Comparison of ENCODE assay signal across 9 mouse cellular contexts in genomic region chr7:68102456-68103177, GRCm38 (mm10).
DNase-seq lines count a peak whose midpoint lies in the region; ATAC-seq lines count a peak whose summit lies in the region.
"Had no signal": no experiment of that assay in that cellular context is flagged by ENCODE, and none has a peak within 500 bp of the region (broad histone marks: within the 10 kb centered on the region; RNA-seq: fewer than 3 reads in every experiment).

No protein-coding gene starts in this region.

- H3K4me2 ChIP-seq in midbrain, embryonic 13.5 days (replicated peaks) = no peak overlapping the region
- no peak overlapping the region for H3K4me2 ChIP-seq in midbrain, embryonic 11.5 days
- H3K4me2 ChIP-seq: embryonic facial prominence, embryonic 13.5 days had no signal

- H3K36me3 ChIP-seq in midbrain, embryonic 13.5 days = no peaks in the 10 kb centered on the region
- H3K36me3 ChIP-seq in midbrain, embryonic 11.5 days (ENCODE audit: control insufficient read depth, insufficient read depth, low read length) = no peaks in the 10 kb centered on the region
- H3K36me3 ChIP-seq: embryonic facial prominence, embryonic 13.5 days had no signal

- H3K27ac ChIP-seq in midbrain, embryonic 13.5 days = no peak overlapping the region
- no peak overlapping the region for H3K27ac ChIP-seq in midbrain, embryonic 11.5 days (ENCODE audit: low read depth, low read length)

- ATAC-seq in midbrain, embryonic 13.5 days = peak; percentile 78
- no peak for ATAC-seq in midbrain, embryonic 11.5 days (ENCODE audit: low FRiP score)
- peak; percentile 66 for ATAC-seq in megakaryocyte progenitor cell, adult 5-6 weeks (replicated peaks; ENCODE audit: poor library complexity)
- ATAC-seq in erythroblast, adult 5-6 weeks (replicated peaks; ENCODE audit: low FRiP score, poor library complexity, severe bottlenecking) = no peak

- H3K4me1 ChIP-seq in midbrain, embryonic 13.5 days (replicated peaks) = peaks cover 24% of the 10 kb centered on the region
- H3K4me1 ChIP-seq in midbrain, embryonic 11.5 days (ENCODE audit: control insufficient read depth, insufficient read depth, low read length) = 0 out of 2 replicates have a peak, but pooled peaks cover 3% of the 10 kb centered on the region

- no peaks in the 10 kb centered on the region for H3K9me3 ChIP-seq in midbrain, embryonic 13.5 days
- no peaks in the 10 kb centered on the region for H3K9me3 ChIP-seq in midbrain, embryonic 11.5 days (ENCODE audit: control insufficient read depth, low read length)
- H3K9me3 ChIP-seq: embryonic facial prominence, embryonic 13.5 days had no signal

- H3K9ac ChIP-seq in midbrain, embryonic 13.5 days (replicated peaks) = no peak overlapping the region
- no peak overlapping the region for H3K9ac ChIP-seq in midbrain, embryonic 11.5 days (ENCODE audit: low read length)
- H3K9ac ChIP-seq: embryonic facial prominence, embryonic 13.5 days had no signal

- DNase-seq in cerebellum, adult 9-11 months = peak; percentile 27
- DNase-seq in cerebellum, postnatal 4 days (ENCODE audit: low spot score in 2 of 2) = no peak
- no peak for DNase-seq in midbrain, embryonic 11.5 days (ENCODE audit: low spot score, missing footprints)
- DNase-seq in fibroblast of lung, adult 2 months (ENCODE audit: low read depth) = peak; percentile 36
- DNase-seq in kidney, postnatal 14 days = peak; percentile 63

- no peak overlapping the region for H3K4me3 ChIP-seq in midbrain, embryonic 13.5 days (replicated peaks)
- H3K4me3 ChIP-seq in midbrain, embryonic 11.5 days (ENCODE audit: low read depth, low read length) = no peak overlapping the region
- H3K4me3 ChIP-seq: embryonic facial prominence, embryonic 13.5 days had no signal

- no peaks in the 10 kb centered on the region for H3K27me3 ChIP-seq in midbrain, embryonic 13.5 days
- no peaks in the 10 kb centered on the region for H3K27me3 ChIP-seq in midbrain, embryonic 11.5 days (ENCODE audit: control insufficient read depth, insufficient read depth, low read length)
- H3K27me3 ChIP-seq: embryonic facial prominence, embryonic 13.5 days had no signal

- WGBS in midbrain, embryonic 13.5 days = 72% methylated on average over 15 of the region's 15 CpGs
- WGBS in midbrain, embryonic 11.5 days = 79% methylated on average over 15 of the region's 15 CpGs

Comparison
In these comparisons a context has a peak if more than half of its experiments do, and no peak if none do; other contexts are left out.
1. DNase-seq: peak in cerebellum, adult 9-11 months (single experiment), fibroblast of lung, adult 2 months (single experiment) and kidney, postnatal 14 days (single experiment); none in cerebellum, postnatal 4 days (0 of 2) and midbrain, embryonic 11.5 days (single experiment).
2. ATAC-seq: peak in midbrain, embryonic 13.5 days (single experiment) and megakaryocyte progenitor cell, adult 5-6 weeks (single experiment); none in midbrain, embryonic 11.5 days (single experiment) and erythroblast, adult 5-6 weeks (single experiment).